Mouse (Mus musculus) adrenal gland, postnatal 4 days (tissue): ENCODE measurements around the gene Steap3. TPM values are rescaled to one million over a fixed set of nuclear protein-coding genes. Genes with fewer than 3 reads are reported as not detected.

Experiments
- DNase-seq, 2 experiments: peaks; one replicate each; pipeline ENCODE4 v3.0.0; 2021 to 2022; ENCODE audit warnings: low spot score in 2 of 2, mixed read lengths in 2 of 2
- total RNA-seq, 2 experiments: library from RNA; stranded (reverse); gene quantifications; 2 replicates each; pipeline ENCODE4 v1.2.3; 2021

Gene Steap3
- total RNA-seq, 2 experiments from 2014 or later, result 31.0 to 35.7 TPM

DNA sequence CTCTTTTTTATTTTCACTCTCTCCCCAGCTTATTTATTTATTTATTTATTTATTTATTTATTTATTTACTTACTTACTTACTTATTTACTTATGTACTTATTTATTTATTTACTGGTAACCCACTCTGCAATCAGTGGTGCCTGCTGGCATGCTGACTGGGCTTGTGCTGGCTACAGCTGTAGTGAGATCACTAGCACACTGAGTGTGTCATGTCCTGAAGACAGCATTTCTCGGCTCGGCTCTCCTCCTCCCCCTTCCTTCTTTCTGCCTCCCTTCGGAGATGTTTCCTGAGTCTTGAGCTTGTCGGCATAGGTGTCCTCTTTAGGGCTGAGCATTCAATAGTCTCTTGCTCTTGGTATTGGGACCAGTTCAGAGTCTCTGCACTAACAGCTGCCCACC is 73.6 kb downstream of the Steap3 start:
- DNase-seq, result no peak

DNA sequence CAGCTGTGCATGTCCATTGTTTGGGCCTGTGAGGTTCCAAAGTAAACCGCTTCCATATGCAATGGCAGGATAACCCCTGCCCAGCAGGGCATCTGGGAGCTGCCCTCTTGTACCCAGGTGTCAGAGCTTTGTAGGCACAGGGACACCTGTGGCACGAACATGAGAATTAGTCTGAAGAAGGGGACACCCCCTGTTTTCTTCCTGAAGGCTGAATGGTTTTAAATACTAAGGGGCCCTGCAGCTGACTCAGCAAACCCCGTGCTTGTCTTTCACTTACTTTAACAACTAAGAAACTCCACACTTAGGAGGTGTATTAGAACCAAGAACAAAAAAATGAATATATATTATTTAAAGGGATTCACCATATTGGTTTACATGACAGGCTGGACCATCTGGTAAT is 74.4 kb downstream of the Steap3 start:
- DNase-seq, result no peak

DNA sequence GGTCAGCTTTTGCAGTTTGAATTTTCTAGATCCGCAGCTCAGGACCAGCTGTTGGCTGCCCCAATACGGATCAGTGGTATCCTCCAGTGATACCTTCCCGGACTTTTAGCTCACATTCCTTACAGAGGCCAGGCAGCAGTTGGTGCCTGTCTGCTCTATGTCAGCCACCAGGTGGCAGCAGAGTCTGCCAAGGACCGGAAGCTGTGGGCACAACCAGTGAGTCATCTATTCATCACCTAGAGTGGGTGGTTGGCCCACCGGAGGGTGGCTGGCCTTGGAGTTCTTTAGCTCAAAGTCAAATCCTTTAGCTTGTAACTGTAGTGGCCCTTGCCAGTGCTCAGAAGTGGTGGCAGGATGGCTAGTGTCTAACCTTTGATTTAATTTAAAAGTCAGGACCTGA is 75.3 kb downstream of the Steap3 start:
- DNase-seq, result peak; percentile 53 to 76

DNA sequence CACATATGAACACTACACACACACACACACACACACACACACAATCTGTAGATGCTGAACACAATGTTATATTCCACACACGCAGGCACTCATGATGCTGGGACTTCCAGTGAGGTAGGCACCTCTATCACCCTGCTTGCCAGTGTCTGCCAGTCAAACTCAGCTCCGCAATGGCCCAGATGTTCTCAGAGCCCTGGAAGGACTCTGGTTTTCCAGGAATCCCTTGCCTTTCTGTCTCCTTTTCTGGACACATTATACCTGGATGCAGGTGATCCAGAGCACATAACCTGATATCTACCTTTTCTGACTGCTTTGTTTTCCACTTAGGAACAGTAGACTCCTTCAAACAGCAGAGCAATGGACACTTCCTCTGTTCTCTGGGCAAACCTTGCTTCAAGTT is 75.8 kb downstream of the Steap3 start:
- DNase-seq, result no peak

DNA sequence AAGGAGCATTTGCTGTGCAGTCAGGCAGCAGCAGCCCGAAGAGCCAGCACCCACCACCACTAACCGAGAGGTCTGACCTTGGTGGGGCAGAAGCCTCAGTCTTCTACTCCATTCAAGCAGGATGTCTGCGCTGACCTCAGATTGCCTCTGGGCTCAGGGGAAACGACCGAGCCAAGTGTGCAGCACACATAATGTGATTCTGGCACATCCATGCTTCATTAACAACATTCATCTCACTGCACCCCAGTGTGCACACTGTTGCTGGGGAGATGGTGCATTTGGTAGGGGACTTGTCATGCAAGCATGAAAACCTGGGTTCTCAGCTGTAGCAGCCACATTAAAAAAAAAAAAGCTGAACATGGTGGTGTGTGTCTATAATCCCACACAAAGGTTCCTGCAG is 76.6 kb downstream of the Steap3 start:
- DNase-seq, result no peak

DNA sequence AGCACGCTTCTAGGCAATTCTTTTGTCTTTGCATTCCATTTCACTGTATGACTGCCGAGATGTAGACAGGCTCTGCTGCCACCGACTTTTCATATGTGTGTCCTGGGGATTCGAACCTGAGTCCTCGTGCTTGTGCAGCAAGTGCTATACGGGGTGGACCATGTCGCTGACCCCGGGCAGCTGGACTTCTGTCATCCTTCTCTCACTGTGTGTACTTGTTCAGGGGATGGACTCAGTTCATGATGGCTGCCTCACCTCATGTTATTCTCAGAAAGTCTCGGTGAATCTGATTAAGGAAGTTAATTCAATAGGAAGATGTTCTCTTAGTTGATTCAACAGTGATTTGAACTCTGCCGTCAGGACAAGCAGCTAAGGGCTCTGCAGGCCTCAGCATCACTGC is 78.9 kb downstream of the Steap3 start:
- no peak for DNase-seq

DNA sequence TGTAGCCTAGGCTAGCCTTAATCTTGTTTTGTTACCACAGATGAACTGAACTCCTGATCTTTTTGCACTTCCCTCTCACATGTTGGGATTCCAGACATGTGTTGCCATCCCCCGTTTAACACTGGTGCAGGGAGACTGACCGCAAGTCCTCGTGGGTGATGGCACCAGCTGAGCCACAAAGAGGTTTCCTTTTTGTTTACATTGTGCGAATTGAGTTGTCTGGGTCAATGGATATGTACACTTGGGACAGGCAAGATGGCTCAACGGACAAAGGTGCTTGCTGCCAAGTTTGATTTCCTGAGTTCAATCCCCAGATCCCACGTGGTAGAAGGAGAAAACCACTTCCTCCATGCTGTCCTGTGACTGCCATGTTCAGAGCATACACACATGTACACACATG is 80.2 kb downstream of the Steap3 start:
- no peak for DNase-seq

DNA sequence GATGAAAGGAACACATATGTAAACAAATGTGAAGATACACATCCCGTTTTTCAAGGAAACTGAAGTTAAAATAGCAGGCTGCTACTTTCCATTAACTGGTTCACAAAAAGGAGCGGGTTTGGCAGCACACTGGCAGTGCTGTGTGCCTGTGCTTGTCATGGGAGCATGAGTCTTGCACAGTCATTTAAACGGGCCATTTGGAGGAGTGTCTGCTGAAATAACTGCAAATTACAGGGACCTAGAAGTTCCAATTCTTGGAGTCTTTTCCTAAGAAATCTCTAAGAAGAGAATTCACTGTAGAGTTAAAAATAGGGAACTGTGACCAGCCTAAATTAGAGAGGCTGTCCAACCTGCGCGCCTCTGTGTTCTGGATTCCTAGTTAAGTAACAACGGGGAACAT is 81.6 kb downstream of the Steap3 start:
- DNase-seq, result no peak

DNA sequence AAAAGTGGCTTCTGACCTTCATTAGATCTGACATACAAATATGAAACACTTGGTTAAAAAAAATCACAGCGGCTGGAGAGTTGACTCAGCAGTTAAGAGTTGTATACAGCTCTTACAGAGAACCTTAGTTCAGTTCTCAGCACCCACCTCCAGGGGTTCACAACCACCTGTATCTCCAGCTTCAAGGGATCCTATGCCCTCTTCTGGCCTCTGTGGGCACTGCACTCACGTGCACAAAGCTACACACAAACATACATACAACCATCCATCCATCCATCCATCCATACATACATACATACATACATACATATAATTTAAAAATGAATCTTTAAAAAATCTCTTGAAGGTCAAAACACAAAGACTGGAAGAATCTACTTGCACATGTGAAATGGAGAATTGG is 82.2 kb downstream of the Steap3 start:
- no peak for DNase-seq

DNA sequence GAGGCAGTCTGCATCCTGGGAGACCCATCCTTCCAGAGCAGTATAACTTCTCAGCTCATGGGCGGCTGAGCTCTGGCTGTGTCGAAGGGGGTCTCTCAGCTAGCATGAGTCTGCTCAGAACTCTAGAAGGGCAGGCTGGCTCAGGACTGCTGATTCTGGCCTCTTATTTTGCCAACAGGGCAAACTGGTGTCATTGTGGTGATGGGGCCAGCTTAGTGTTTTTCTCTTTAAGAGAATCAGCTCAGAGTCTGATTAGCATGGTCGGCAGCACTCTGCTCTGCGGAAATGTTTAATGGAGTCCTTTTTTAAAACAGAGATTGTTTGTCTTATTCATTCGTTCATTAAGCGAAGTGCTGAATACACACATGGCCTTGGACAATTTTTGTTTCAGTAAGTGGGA is 83.3 kb downstream of the Steap3 start:
- DNase-seq, result no peak

DNA sequence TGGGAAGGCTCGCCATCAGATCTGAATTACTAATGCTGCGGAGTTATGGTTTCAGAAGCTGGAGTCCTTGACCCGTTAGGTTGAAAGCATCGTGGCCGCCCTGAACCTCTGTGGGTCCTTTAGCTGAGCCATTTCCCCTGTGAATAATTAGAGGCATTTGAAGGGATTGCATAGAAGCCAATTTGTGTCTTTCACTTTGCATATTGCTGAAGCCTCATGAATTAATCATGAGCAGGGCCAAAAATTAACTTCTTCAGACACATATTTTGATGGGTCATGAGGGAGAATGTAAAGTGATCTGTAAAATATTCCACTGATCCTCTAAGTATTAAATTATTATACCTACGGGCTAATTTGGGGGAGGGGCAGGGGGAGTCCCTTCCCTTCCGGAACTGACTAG is 85.4 kb downstream of the Steap3 start:
- DNase-seq, result no peak

DNA sequence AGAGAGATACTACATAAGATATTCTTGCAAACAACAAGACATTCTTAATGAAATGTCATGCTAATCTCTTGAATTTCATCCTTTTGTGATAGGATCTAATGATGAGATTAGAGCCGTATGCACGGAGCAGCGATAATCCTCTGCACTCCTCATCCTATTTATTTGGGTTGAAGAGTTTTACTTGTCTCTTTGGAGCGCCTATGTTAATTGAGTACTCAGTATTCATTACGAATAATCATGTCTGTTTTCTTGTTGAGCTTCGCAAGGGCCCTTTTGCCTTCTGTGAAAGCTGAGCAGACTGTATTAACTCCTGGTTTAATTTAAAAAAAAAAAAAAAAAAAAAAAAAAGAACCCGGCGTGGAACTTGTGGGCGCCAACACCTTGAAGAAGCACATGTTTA is 85.8 kb downstream of the Steap3 start:
- no peak for DNase-seq

DNA sequence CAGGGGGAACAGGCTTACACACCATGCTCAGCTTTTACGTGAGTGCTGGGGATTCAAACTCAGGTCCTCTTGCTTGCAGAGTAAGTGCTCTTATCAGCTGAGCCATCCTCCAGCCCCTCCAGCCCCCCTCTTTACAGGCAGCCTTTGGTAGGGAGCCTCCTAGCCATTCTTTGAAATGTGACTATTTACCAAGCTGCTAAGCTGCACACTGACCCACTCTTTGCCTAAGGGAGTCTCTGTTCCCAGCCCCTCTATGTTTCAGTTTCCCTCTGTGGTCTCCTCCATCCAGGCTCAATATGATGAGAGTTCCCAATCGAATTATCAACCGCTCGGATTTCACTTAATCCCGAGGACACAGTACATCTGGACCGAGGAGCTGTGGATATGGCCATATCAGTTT is 86.3 kb downstream of the Steap3 start:
- no peak for DNase-seq

DNA sequence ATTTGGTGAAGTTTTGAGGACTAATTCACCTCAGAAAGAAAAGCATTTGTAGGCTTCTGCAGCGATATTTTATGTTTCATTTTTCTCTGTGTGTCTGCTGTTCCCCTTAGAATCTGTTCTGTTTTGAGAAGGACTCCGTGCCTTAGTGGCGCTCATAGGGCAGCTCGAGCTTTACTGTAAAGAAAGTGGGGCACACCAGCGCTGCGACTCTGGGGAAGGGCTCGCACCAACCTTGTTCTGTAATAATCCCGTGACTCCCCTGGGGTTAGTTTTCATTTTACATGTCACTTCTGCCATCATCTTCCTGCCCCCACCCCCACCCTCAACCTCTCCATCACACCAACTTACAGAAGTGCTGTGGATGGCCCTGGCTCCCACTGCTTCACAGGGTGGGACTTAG is 95.4 kb downstream of the Steap3 start:
- no peak for DNase-seq

DNA sequence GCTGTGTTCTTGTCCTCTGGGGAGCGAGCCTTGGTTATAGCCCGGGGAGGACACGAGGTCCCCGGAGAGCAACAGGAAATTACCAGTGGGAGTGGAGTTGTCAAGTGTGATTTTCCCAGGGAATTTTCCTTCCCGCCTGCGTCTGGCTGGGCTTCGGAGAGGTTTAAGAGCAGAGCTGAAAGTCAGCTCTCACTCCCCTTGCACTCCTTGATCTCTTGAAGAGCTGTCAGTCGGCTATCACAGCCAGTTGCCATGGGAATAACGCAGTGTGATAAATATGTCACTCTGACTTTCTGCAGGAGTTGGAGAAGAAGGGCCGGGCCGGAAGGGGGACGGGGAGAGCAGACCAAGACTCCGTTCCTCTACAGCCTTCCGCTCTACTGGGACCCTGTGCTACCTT is 96.2 kb downstream of the Steap3 start:
- no peak for DNase-seq

DNA sequence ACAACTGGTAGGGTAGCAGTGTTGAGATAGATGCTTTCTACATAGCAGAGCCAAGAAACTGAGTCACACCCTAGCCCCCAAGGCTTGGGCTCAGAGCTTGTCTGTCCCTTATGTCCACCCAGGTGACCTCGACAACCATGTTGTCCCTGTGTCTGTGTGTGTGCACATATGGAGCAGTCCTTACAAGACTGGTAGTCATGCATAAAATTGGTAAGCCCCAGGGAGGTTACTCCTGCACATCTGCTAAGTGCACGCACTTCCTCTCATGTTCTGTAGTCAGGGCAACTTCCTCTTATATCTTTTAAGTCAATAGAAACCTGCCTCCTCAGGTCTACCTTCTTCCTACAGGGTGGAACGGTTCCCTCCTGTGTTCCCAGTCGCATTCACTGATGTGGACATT is 97.5 kb downstream of the Steap3 start:
- DNase-seq, result no peak

DNA sequence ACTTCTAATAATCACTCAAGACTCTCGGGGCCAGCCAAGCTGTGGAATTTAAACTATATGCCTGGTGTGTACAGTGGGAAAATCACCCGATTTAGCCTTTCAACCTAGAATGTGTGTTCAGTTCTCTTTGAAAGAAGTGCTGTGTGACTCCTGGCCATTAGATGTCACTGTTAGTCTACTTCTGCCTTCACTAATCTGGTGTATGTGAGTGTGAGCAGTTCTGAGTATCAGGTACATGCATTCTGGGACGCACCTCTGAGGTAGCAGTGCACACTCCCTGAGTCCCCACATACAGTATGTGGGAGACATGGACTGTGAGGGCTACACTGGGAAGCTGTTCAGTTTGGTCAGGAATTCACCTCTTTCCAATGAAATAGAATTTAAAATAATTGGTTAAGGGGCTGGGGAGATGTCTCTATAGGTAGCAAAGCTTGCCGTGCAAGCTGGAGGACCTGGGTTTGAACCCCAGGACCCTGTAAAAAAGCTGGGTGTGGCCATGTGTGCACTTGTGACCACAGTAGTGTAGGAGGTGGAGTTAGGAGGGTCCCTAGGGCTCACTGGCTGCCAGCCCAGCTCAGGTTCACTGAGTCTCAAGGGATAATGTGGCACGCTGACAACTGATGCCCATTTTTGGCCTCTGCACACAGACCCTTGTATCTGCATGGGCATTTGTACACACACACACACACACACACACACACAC is 100.5 kb downstream of the Steap3 start:
- DNase-seq, result no peak

DNA sequence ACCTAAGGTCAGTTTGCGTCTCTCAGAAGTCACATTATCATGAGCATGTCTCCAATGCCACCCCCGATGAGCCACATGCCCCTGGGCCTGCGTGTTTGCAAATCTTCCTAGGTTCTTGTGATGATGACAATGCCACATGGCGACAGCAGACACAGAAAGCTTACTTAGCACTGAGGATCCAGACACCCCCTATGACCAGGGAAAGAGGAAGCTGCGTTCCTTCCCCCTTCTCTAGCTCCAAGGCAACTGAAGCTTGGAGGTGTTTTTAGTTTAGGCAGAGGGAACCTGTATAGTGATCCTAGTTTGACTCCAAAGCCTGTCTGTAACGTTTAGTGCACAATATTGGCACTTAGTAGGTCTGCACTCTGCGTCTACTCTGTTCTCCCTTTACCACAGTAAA is 102.2 kb downstream of the Steap3 start:
- DNase-seq, result no peak

DNA sequence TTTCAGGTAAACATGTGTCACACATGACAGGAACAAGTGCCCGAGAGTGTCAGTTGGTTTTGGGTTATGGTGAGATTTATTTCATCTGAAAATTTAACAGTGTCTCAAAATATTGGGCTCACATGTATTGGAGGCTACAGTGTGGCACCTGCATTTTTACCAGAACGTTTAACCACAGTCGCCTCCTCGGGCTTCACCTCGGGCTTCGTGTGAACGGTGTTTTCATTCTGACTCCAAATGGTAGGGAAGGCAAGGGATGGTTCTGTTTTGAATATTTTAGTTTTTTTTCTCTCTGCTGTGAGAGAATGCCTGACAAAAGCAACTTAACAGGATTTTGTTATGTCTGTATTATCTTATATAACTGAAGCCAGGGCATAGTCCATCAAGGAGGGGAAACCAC is 103.8 kb downstream of the Steap3 start:
- no peak for DNase-seq

DNA sequence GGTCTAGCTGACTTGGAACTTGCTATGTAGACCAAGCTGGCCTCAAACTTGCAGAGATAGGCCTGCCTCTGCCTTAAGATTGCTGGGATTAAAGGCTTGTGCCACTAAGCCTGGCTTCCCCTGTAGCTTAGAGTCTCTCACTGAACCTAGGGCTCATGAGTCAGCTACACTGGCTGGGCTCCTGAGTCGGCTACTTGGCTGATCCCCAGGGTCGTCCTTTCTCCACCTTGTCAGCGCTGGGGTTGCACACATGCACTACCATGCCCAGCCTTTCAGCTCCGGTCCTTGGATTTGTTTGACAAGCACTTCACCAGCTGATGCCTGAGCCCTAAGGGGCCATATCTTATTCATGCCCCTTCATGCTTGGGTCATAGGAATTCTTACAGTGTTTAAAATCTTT is 104.5 kb downstream of the Steap3 start:
- DNase-seq, result no peak

DNA sequence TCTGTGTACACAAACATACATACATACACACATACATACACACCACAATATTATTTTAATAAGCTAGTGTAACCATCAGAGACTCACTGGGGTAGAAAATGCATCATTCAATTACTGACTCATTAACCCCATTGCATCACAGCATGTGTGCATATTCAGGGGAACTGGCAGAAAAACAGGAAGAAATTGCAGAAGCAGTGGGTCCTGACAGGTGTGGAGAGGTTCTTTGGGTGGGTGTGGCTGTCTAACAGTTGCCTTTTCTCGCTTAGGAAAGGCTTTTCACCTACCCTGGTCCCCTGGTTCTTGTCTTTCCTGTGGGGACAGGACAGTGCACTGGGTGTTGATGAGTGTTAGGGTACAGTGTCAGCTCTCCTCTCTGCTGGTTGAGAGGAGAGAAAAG is 109.9 kb downstream of the Steap3 start:
- no peak for DNase-seq

DNA sequence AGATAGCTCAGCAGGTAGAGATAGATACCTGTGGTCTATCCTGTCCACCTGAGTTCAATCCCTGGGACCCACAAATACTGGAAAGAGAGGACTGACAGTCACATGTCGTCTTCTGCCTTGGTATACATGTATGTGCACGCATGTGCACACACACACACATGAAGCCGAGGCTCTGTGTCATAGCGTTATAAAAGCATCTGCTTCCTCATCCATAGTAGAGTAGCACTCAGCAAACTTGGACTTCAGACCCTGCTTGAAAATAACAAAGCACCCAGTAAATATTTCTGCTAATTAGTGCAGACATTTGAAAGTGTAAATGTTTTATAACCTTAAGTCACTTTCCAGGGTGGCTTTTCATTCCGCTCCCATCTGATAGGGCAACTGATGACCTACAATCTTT is 111.0 kb downstream of the Steap3 start:
- no peak for DNase-seq

DNA sequence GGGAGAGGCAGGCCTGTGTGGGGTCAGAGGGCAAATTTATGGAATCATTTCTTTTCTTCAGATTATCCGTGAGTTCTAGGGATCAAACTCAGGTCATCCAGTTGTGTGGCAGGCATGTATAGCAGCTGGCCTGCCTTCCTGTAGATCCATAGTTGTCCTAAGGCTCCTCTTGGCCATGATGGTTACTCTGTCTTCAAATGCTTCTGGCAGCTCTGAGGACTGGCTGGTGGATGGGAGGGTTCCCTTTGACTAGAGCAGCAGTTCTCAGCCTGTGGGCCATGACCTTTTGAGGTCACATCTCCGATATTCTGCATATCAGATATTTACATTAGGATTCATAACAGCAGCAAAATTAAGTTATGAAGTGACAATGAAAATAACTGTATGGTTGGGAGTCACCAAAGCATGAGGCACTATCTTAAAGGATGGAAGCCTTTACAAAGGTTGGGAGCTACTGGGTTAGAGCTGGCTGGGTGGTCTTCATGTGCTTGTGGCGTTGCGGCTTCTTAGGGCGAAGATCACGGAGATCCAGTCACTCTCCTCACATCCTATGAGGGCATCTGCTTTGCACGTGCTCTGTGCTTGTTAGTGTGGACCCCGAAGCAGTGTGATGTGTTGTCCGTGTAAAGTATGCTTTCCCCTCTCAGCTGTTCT is 113.9 kb downstream of the Steap3 start:
- no peak for DNase-seq
